Mouse (Mus musculus) spleen, postnatal 36 days (tissue): ENCODE results near the gene Sgta.
"Not testable (repeated sequence)": the region's sequence is repeated elsewhere in the genome, so short reads cannot be mapped to it uniquely, and the experiment has no call there.

Source experiments
- DNase-seq, 2 experiments: peaks; one replicate each; pipeline ENCODE4 v3.0.0; 2022; ENCODE audit warnings: low spot score in 2 of 2, mixed read lengths in 1 of 2

Sgta gene

DNA sequence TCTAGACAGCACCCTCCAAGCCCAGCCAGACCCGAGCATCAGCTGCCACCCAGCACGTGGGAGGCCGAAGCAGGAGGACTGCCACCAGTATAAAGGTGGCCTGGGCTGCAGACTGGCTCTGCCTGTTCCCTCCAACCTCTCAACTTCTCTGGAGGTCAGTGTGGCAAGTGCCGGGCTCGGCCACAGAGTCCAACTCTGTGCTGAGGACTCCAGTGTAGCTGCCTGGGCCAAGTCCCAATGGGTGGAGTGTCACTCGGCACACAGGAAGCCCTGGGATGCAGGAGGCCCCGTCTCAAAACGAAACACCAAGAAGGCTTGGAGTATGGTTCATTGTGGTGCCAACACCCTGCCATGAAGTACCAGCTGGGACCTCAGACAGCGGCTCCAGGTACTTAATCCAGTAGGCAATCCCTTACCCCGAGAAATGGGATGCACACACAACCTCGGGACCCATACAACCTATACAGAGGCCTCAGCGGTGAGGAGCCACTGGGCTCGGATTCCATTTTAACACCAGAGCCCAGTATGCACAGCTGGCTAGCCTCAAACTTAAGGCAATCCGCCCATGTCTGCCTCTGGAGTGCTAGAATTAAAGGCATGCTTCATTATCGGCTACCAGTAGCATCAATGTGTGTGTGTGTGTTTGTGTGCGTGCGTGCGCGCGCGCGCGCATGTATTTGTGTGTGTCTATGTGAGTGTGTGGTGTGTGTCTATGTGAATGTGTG lies 2.4 kb downstream of the Sgta start:
- DNase-seq: no peak

DNA sequence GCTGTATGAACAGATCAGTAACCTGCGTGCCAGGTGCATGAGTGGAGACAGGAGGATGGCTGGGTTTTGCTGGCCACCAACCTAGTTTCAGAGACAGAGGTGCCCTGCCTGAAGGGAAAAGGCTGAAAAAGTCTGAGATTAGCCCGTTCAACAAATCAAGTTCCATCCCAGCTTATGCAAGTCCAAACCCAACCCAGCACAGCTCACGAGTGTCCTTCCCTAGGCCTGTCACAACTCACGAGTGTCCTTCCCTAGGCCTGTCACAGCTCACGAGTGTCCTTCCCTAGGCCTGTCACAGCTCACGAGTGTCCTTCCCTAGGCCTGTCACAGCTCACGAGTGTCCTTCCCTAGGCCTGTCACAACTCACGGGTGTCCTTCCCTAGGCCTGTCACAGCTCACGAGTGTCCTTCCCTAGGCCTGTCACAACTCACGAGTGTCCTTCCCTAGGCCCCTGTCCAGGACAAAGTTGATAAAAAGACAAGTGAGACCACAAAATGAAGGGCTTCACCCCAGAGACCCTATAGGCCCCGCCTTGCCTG lies 4.1 kb downstream of the Sgta start:
- DNase-seq: not testable (repeated sequence)

DNA sequence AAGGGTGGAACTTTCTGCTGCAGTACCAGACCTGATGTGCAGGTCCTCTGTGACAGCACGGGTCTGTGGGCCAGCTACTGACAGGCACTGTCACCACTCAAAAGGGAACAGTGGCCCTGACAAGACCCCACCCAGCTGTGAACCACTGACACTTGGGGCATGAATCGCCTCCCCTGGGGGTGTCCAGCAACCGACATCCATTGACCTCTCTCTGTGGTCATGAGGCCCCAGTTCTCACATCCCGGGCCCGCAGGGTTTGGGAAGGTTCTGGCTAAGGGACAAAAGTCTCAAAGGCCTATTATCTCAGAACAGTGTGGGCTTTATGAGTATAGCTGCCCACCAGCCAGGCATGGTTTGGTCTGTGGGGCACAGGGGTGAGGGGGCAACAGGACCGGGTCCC lies 4.8 kb downstream of the Sgta start:
- no peak for DNase-seq

DNA sequence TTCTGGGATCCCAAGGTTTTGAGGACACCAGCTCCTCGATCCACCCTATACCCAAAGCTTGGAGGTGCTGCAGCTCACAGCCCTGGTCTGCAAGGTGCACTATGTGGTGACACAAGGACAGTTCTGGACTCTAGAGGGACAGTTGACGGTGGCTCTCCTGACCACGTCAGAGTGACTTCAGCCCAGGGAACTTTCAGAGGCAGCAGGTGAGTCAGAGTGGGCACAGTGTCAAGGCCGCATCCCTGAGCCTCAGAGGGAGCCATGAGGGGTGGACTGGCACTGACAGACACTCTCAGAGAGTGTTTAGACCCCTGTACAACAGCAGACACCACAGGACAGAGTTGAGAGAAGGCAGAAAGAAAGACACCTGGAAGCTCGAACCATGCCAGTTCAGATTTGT lies 7.4 kb downstream of the Sgta start:
- no peak for DNase-seq

DNA sequence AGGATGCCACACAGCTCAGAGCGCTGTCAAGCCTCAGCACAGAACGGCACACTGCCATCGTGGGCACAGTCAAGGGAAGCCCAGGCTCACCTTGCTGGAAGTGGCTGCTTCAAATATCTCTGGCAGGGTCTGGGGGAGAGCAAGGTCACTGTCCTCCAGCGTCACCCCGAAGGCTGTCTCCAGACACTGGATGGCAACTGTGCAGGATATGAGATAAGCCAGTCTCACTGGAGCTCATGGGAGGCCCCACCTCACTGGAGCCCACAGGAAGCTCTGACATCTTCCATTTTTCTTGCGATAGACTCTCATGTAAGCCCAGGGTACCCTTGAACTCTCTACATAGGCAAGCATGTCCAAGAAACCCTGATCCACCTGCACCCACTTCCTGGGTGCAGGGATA lies 8.8 kb downstream of the Sgta start:
- DNase-seq: no peak

DNA sequence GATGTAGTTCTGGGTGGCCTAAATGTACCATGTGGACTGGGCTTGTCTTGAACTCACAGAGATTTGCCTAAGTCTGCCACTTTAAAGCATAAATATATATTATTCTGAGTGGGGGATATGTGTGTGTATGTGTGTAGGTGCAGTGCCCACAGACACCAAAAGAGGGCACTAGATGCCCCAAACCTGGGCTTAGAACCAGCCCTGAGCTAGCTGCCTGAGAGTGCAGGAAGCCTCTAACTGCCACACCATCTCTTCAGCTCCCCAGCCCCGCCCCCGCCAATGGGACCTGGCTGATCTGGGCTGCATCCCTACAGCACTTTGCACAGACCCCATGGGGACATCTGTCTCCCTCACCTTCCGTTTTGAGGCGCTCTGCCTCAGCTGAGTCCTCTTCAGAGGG lies 9.3 kb downstream of the Sgta start:
- no peak for DNase-seq

DNA sequence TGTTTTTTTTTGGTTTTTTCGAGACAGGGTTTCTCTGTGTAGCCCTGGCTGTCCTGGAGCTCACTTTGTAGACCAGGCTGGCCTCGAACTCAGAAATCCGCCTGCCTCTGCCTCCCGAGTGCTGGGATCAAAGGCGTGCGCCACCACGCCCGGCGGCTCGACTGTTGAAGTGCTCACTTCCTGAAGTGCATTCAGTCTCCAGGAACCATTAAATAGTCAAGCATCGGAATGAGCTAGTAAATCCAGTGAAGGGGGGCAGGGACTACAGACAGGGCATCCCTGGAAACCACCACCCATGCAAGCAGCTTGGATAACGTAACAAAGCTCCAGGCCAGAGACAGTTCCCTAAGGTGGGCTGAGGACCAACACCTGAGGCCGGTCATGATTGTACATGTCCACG lies 14.7 kb downstream of the Sgta start:
- not testable (repeated sequence) for DNase-seq

DNA sequence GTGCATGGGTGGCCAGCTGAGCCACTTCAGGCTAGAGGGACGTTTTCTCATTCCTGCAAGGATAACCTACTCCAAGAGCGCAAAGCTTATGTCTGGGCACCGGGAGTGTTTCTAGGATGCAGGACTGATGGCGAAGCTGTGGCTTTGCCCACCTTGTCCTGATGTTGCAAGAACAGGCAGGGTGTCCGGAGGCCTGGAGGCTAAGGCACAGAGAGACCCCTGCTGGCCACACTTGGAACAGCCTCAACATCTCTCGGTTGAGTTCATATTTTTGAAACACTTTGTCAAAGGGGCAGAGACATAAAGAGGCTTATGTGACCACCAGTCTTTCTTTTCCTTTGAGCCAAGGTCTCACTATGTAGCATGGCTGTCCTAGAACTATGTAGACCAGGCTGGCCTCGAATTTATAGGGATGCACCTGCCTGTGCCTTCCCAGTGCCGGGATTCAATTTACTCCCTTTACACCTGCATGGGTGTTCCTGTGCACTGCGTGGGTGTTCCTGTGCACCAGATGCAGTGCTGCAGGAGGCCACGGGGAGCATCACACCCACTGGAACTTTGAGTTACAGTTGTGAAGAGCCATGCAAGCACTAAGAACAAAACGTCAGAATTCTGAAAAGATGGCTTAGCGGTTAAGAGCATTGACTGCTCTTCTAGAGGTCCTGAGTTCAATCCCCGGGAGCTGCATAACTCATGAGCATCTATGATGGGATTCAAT lies 18.4 kb downstream of the Sgta start:
- DNase-seq: peak; percentile 46 to 56

DNA sequence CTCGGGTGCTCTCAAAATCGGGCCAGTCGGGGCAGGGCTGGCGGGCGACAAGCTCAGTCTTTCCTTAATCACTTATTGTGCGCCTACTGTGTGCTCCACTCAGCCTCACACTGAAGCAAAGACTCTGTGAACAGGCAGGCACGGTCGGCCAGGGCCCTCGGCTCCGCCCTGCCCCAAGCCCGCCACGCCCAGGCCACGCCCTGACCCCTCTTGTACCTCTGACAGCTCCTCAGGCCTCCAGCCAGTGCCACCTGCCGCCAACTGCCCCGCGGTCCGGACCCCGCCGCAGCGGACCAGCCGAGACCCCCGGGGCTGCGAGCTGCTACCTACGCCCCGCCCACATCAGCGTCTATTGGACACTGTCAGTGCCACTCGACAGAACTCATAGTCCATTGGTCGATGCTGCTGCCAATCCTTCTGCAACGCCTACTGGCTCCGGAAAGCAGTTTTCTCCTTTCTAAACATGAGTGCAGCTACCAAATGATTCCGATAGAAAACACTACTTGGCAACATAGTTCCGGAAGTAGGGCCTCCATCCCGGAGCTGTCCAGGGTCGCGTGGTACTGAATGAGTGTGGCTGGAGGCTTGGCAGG lies 22.9 kb downstream of the Sgta start, which contains the start of gene Slc39a3:
Slc39a3 (minus strand) TSS at position 439 of the 593 bp plus-strand sequence.
- peak; percentile 95 to 96 for DNase-seq

DNA sequence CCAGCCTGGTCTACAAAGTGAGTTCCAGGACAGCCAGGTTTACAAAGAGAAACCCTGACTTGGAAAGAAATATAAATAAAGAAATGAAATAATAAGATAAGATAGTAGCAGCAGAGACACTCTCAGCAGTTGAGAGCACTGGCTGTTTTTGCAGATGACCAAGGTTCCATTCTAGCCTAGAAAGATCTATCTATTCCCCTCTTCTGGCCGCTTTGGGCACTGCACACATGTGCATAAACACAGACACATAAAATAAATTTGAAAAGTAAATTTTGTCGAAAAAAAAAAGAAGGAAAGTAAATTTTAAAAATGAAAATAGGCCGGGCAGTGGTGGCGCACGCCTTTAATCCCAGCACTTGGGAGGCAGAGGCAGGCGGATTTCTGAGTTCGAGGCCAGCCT lies 23.7 kb downstream of the Sgta start:
- DNase-seq: peak in 1 of 2 experiments; percentile 24

DNA sequence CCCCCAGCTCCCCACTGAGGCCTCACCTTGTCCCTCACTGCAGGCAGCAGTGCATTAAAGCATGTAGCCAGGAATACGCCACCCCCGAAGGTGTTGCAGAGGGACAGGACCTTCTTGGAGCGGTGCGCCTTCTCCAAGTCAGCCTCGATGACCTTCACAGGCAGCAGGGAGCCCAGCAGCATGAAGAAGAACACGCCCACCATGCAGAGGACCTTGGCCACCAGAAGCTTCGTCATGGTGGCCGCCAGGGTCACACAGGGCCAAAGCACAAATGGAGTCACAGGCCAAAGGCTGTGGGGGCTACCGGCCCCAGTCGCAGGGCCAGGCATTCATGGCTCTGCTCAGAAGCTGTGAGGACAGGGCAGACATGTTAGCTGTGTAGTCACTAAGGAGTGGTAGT lies 26.4 kb downstream of the Sgta start:
- no peak for DNase-seq

DNA sequence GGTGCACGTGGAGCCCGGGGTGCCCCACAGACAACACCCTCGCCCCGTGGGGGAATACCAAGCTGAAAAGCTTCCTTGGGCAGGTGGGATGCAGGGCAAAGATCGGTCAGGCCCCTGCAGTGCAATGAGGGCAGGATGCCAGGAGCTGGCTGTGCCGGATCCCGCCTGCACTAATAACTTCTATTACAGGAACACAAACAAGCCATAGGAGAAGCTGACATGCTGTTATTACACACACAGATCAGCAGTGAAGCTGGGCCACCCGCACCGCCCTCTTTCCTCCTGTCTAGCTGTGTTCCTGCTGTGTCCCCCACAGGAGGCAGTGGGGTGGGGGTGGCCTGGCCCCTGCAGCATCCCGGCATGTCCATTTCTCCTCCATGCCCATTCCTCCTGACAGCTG lies 30.9 kb downstream of the Sgta start:
- no peak for DNase-seq

DNA sequence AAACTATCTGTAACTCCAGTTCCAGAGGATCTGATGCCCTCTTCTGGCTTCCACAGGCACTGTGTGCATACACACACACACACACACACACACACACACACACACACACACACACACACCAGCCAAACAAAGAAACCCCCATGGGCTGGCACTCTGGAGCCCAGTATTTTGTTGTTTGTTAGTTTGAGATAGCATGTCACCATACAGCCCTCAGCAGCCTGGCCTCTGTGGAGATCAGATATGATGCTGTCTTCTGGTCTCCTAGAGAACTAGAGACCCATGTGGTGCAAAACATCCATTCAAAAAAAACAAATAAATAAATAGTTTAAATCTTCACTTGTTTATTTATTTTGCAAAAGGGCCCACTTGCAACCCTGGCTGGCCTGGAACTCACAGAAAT lies 31.8 kb downstream of the Sgta start:
- no peak for DNase-seq

DNA sequence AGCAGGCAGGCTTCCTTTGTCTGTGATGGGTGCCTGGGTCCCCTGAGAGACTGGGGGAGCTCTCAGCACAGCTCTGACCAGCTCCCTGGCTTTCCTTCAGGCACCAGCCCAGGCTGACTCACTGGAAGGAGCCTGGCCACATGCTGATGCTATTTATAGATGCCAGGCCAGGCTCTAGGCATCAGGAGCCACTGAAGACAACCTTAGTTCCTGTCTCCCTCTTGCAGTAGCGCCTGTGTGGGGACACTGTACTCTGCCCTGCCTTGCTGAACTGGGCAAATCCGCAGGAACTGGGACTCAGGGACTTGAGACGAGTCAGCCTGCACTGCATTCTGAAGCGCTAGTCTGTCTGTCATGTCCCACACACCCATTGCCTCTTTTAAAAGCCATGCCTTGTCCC lies 32.6 kb downstream of the Sgta start:
- DNase-seq: no peak

DNA sequence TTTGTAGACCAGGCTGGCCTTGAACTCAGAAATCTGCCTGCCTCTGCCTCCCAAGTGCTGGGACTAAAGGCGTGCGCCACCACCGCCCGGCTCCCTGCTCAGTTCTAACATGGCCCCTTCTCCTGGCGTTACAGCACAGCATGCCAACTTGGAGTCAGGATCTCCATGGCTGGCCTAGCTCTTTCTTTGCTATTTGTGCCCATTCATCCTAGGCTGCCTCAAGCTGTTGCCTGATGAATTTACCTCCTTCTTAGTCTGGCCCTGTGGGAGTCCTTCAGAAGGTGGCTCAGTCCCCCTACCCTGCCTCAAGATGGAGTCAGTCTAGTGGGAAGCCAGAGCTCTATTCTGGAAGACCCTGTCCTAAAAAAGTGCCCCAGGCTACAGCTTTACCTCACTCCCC lies 33.1 kb downstream of the Sgta start:
- DNase-seq: no peak

DNA sequence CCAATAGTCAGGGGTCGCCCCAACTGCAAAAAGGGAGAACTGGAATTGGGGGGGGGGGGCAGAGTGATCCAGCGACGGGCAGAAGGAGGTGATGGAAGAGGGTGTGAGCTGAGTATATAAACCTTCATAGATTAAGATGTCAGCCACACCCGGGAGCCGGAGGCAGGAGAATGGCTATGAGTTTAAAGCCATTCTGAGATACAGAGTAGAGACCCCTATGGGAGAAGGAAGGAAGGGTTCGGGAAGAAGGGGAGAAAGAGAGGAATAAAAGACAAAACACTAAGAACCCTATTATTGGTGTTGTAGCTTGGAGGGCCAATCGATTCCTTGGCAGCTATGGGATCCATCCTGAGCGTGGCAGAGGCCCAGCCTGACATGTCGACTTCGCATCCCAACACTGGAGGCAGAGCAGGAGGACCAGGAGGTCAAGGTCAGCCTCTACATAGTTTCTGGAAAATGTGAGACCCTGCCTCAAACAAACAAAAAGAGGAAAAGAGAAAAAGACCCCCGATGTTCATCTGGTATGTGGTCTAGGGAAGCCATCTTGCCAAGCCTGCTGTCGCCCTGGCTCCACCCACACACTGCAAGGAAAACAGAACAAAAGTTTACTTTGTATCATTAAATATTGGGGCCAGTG lies 34.2 kb downstream of the Sgta start, which contains the start of gene Diras1:
Diras1 (minus strand) TSS at position 24 of the 637 bp plus-strand sequence.
- DNase-seq: no peak

DNA sequence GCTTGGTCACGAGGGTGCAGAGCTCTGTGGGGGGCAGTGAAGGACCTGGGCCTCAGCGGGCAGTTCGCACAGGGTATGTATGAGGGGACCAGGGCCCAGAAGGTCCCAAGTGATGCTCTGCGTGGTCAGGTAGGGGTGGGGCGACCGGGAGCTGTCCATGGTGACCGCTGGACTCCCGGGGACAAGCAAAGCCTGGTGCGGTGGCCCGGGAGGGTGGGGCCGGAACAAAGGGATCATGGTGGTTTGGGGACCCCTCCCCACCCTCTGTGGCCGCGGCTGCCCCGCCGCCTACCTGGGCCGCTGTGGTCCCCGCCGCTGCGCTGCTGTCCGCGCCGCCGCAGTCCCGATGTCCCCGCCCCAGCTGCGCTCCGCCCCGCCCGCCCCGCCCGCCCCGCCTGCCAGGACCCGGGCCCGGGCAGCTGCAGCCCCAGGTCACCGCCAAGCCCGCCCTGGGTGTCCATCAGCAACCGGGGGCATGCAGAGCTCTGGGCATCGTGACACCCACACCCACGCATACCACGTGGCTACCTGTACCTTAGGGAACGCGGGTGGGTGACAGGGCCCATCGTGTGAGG lies 34.8 kb downstream of the Sgta start:
- DNase-seq: no peak

DNA sequence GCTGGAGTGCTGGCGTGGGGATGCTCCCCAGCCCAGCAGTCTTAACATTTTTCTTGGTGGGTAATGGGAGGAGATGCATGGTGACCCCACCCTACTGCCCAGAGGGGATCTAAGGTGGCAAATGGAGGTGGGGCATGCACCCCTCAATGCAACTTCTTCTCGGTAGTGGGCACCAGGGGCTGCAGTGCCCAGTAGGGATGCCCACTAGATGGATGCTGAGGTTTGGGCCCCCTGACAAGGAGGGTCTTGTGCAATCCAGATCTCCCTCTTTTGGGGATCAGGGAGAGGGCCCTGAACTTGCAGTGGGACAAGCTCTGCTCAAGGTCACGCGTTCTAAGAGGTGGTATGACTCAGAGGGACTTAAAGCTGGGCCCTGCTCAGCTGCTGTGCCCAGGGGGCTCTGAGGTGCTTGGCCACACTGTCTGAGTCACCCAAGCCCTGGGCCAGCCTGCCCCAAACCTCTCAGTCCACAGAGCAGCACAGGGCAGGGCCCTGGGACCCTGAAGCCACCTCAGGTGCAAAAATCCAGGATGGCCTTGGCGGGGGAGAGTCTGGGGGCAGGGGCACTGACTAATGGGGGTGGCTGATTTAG lies 35.5 kb downstream of the Sgta start:
- DNase-seq: no peak

DNA sequence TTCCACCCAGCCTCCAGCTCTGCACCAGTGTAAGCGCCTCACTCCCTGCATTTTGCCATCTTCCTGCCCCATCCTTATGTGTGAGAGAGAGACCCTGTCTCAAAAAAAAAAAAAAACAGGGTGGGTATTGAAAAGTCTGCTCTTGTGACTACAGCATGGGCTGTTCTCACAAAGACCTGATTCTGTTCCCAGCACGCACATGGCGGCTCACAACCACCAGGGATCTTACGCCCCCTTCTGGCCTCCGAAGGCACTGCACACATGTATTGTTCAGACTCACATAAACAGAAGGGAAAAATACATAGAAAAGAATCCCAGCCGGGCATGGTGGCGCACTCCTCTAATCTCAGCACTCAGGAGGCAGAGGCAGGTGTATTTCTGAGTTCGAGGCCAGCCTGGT lies 37.2 kb downstream of the Sgta start:
- no peak for DNase-seq

DNA sequence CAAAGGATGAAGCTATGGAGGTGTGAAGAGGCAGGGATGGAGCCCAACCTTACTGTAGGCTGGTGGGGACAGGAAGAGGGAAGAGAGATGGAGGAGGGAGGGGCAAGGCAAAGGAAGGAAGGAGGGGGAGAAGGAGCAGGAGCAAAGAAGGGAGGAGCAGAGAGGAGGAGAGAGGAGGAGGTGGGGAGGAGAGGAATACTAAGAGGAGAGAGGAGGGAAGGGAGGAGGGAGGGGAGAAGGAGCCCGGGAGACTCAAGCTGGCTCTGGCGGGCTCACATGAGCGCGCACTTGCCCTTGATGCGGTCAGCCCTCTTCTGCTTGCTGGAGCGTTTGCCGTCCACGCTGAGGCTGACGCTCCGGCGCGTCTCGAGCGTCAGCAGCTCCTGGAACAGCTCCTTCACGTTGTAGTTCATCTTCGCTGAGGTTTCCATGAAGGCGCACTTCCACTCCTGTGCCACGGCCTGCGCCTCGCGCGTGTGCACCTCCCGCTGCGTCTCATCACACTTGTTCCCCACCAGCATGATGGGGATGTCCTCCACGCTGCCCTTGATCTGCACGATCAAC lies 38.4 kb downstream of the Sgta start:
- no peak for DNase-seq

DNA sequence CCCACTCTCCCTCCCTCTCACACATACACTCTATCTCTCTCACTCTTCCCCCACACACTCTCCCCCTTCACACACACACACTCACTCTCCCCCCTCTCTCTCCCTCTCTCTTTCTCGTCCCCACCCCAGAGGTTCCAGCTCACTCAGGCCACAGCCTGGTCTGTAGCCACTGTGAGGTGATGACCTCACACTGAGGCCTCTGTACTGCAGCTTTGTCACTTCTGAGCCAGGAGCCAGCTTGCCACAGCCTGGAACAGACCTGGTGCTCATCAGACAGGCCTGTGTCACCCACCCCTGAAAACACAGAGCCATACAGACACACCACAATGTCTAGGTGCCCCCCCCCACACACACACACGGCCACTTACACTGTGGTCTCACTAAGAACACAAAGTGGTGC lies 39.8 kb downstream of the Sgta start:
- DNase-seq: no peak
